Mouse (Mus musculus) spleen, adult 2 months (tissue): ENCODE measurements around the gene Hs3st1.

Source experiments
- CTCF ChIP-seq: fragments of 200-500 bp; IDR thresholded peaks from 2 replicates; pipeline ENCODE4 v1.5.1; 2011; ENCODE audit warnings: mild to moderate bottlenecking, inconsistent platforms; ENCODE audit not compliant: insufficient read depth, insufficient read length, insufficient replicate concordance; ENCODE audit errors: extremely low read depth
- POLR2A ChIP-seq: fragments of 200-500 bp; IDR thresholded peaks from 2 replicates; pipeline ENCODE4 v1.6.1; 2011; ENCODE audit warnings: low read depth, low read length, inconsistent platforms

- TF ChIP-seq CTCF (no peak), POLR2A (no peak)
These were observed 141.7 kb downstream of the Hs3st1 start for GRCm38 (mm10) chr5:39613534-39613933.
